In the genomic region with DNA sequence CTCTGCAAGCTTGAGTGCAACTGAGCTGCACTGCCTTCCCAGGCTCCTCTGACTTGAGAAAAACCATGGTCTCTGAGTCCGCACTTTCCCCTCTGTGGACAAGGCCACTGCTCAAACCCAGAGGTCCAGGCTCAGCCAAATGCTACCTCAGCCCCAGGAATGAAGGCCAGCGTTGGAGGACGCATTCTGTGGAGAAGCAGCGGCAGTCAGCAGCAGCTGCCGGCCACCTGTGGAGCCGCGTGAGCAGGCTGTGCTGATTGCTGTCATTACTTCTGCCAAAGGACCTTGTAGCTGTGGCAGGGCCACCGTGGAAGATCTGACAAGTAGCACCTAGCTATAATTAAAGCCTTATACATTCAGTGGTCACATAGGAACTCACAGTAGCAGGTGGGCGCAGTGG, we compare ENCODE assay signal across 18 mouse cellular contexts. TPM values are rescaled to one million over a fixed set of nuclear protein-coding genes. Genes with fewer than 3 reads are reported as not detected.
DNase-seq lines count a peak whose midpoint lies in the region; ATAC-seq and TF ChIP-seq lines count a peak whose summit lies in the region.
"Had no signal": no experiment of that assay in that cellular context is flagged by ENCODE, and none has a peak within 500 bp of the region (broad histone marks: within the 10 kb centered on the region; RNA-seq: fewer than 3 reads in every experiment).

No protein-coding gene starts in this region.

- DNase-seq in adrenal gland, adult (ENCODE audit: inconsistent age in 2 of 2, low spot score in 1 of 2), result peak; percentile 18 to 60
- no peak for DNase-seq in adrenal gland, postnatal 10 days
- DNase-seq in gastrocnemius, adult 2 months, result peak; percentile 56
- DNase-seq in gastrocnemius, postnatal 4 days (ENCODE audit: low spot score in 2 of 2), result no peak
- peak; percentile 58 for DNase-seq in midbrain, postnatal 0 days (ENCODE audit: low spot score)
- DNase-seq in thymus, postnatal 36 days, result no peak
- DNase-seq: cerebellum, adult 11 months; forebrain, postnatal 0 days; gastrocnemius, postnatal 10 days; kidney, adult 18-20 months; kidney, postnatal 10 days; liver, postnatal 0 days; thymus, postnatal 25 days had no signal

- no peak overlapping the region for H3K9ac ChIP-seq in midbrain, postnatal 0 days (replicated peaks; ENCODE audit: low read length, poor library complexity, severe bottlenecking)
- no peak overlapping the region for H3K9ac ChIP-seq in midbrain, embryonic 13.5 days (replicated peaks)
- H3K9ac ChIP-seq: embryonic facial prominence, embryonic 12.5 days; forebrain, postnatal 0 days; heart, embryonic 15.5 days; liver, postnatal 0 days had no signal

- no peaks in the 10 kb centered on the region for H3K4me1 ChIP-seq in midbrain, postnatal 0 days (ENCODE audit: insufficient read depth, low read length)
- H3K4me1 ChIP-seq in midbrain, embryonic 13.5 days (replicated peaks), result peaks cover 44% of the 10 kb centered on the region
- H3K4me1 ChIP-seq: heart, embryonic 15.5 days had no signal

- intact Hi-C loops in gastrocnemius, adult 2 months (cut with DNase I), result no loop called here

- no peaks in the 10 kb centered on the region for H3K9me3 ChIP-seq in midbrain, postnatal 0 days (ENCODE audit: low read length)
- no peaks in the 10 kb centered on the region for H3K9me3 ChIP-seq in midbrain, embryonic 13.5 days
- H3K9me3 ChIP-seq: embryonic facial prominence, embryonic 12.5 days; heart, embryonic 15.5 days had no signal

- 61% methylated on average over 9 of the region's 9 CpGs for WGBS in midbrain, postnatal 0 days
- 64% methylated on average over 9 of the region's 9 CpGs for WGBS in midbrain, embryonic 13.5 days

- no peaks in the 10 kb centered on the region for H3K27me3 ChIP-seq in midbrain, postnatal 0 days (ENCODE audit: insufficient read depth, low read length)
- H3K27me3 ChIP-seq in midbrain, embryonic 13.5 days, result no peaks in the 10 kb centered on the region
- H3K27me3 ChIP-seq: heart, embryonic 15.5 days had no signal

- ATAC-seq in midbrain, postnatal 0 days (ENCODE audit: low FRiP score), result no peak
- no peak for ATAC-seq in midbrain, embryonic 13.5 days
- no peak for ATAC-seq in activated CD4-positive, CD25-positive, alpha-beta regulatory T cell, adult 4 months
- ATAC-seq: forebrain, postnatal 0 days; liver, postnatal 0 days had no signal

- H3K4me3 ChIP-seq in gastrocnemius, adult 2 months, result no peak overlapping the region
- H3K4me3 ChIP-seq in midbrain, postnatal 0 days (ENCODE audit: low read depth, low read length), result no peak overlapping the region
- no peak overlapping the region for H3K4me3 ChIP-seq in midbrain, embryonic 13.5 days (replicated peaks)
- H3K4me3 ChIP-seq: embryonic facial prominence, embryonic 12.5 days; heart, embryonic 15.5 days had no signal

- no peak for TF ChIP-seq CTCF in gastrocnemius, adult 2 months (IDR thresholded peaks at IDR 0.05)
- no peak for TF ChIP-seq CTCF in midbrain, postnatal 0 days (IDR thresholded peaks at IDR 0.05)

- H3K27ac ChIP-seq in gastrocnemius, adult 2 months, result no peak overlapping the region
- H3K27ac ChIP-seq in midbrain, postnatal 0 days (ENCODE audit: low read depth, low read length), result no peak overlapping the region
- no peak overlapping the region for H3K27ac ChIP-seq in midbrain, embryonic 13.5 days
- H3K27ac ChIP-seq: embryonic facial prominence, embryonic 12.5 days; heart, embryonic 15.5 days had no signal

- H3K36me3 ChIP-seq in midbrain, postnatal 0 days (ENCODE audit: insufficient read depth, low read length), result 0 out of 2 replicates have a peak, but pooled peaks cover 3% of the 10 kb centered on the region
- H3K36me3 ChIP-seq in midbrain, embryonic 13.5 days, result no peaks in the 10 kb centered on the region
- H3K36me3 ChIP-seq: embryonic facial prominence, embryonic 12.5 days; heart, embryonic 15.5 days had no signal

- no peak overlapping the region for H3K4me2 ChIP-seq in midbrain, postnatal 0 days (ENCODE audit: low read depth, low read length, poor library complexity, severe bottlenecking)
- H3K4me2 ChIP-seq in midbrain, embryonic 13.5 days (replicated peaks), result no peak overlapping the region
- H3K4me2 ChIP-seq: embryonic facial prominence, embryonic 12.5 days; heart, embryonic 15.5 days had no signal

RNA-seq across cellular contexts. Expression of a gene that starts 55.2 kb away (rescaled TPM):
- 10 to 100 TPM in 1 of 2 experiments, 1 to 10 TPM in 1; 8.1 to 12.0 TPM for total RNA-seq in adrenal gland, postnatal 10 days (2021)
- 1 to 10 TPM in 1 of 2 experiments, under 1 TPM in 1; 0.51 to 1.6 TPM for total RNA-seq in gastrocnemius, adult 2 months (2021)
- total RNA-seq in gastrocnemius, postnatal 4 days (2021), result 1 to 10 TPM; 5.6 to 6.1 TPM
- total RNA-seq in midbrain, postnatal 0 days (2014; rRNA removed), result 51.5 and 66.9 TPM in 2 replicates
- polyA plus RNA-seq in midbrain, postnatal 0 days (2015; fragmentation: Nextera tagmentation; extraction: Ambion mirVana), result 30.2 and 34.8 TPM in 2 replicates
- 21.7 and 21.9 TPM in 2 replicates for polyA plus RNA-seq in midbrain, embryonic 13.5 days (2015; fragmentation: Nextera tagmentation; extraction: Ambion mirVana)
- 100 to 1,000 TPM in 1 of 2 experiments, 10 to 100 TPM in 1; 91.1 to 112 TPM for polyA plus RNA-seq in activated CD4-positive, CD25-positive, alpha-beta regulatory T cell, adult 4 months (2017; shearing (Covaris generic))

RNA-seq across cellular contexts. Expression of a gene that starts 56.4 kb away (rescaled TPM):
- total RNA-seq in adrenal gland, postnatal 10 days (2021), result 1 to 10 TPM; 3.0 to 4.3 TPM
- total RNA-seq in gastrocnemius, adult 2 months (2021), result under 1 TPM; 0.48 to 0.53 TPM
- total RNA-seq in gastrocnemius, postnatal 4 days (2021), result 1 to 10 TPM; 2.0 to 2.5 TPM
- total RNA-seq in midbrain, postnatal 0 days (2014; rRNA removed), result 8.8 and 12.1 TPM in 2 replicates
- polyA plus RNA-seq in midbrain, postnatal 0 days (2015; fragmentation: Nextera tagmentation; extraction: Ambion mirVana), result 3.7 and 4.8 TPM in 2 replicates
- 6.2 and 6.5 TPM in 2 replicates for polyA plus RNA-seq in midbrain, embryonic 13.5 days (2015; fragmentation: Nextera tagmentation; extraction: Ambion mirVana)
- polyA plus RNA-seq in activated CD4-positive, CD25-positive, alpha-beta regulatory T cell, adult 4 months (2017; shearing (Covaris generic)), result under 1 TPM; 0.17 to 0.20 TPM
- total RNA-seq: liver, adult 2 months had no signal

Comparison
In these comparisons a context has a peak if more than half of its experiments do, and no peak if none do; other contexts are left out.
1. DNase-seq: peak in adrenal gland, adult (2 of 2), gastrocnemius, adult 2 months (single experiment) and midbrain, postnatal 0 days (single experiment); none in adrenal gland, postnatal 10 days (single experiment), gastrocnemius, postnatal 4 days (0 of 2) and thymus, postnatal 36 days (0 of 2).